In genomic region chr2:127961154-127961553, GRCm38 (mm10) we compare ENCODE assay signal across 8 mouse cellular contexts.
DNase-seq lines count a peak whose midpoint lies in the region; ATAC-seq lines count a peak whose summit lies in the region.

No protein-coding gene starts in this region.

- no peak for ATAC-seq in frontal cortex, adult (ENCODE audit: low TSS enrichment)
- ATAC-seq in granulocyte monocyte progenitor cell, adult 5-6 weeks (replicated peaks; ENCODE audit: poor library complexity, severe bottlenecking) = no peak
- no peak for ATAC-seq in erythroblast, adult 5-6 weeks (replicated peaks; ENCODE audit: low FRiP score, poor library complexity, severe bottlenecking)

- intact Hi-C loops in gastrocnemius, postnatal 14 days (cut with DNase I; ENCODE audit: low total_unique reads) = no loop called here

- DNase-seq in frontal cortex, postnatal 10 days (ENCODE audit: low spot score in 2 of 2) = peak; percentile 22 to 43
- DNase-seq in adrenal gland, postnatal 14 days = peak; percentile 62
- peak; percentile 69 for DNase-seq in gastrocnemius, postnatal 14 days
- DNase-seq in left cerebral cortex, adult 11 months (ENCODE audit: low spot score) = peak; percentile 27
- peak; percentile 20 for DNase-seq in right cerebral cortex, postnatal 25 days
